16 mouse cellular contexts compared by ENCODE assay signal in the genomic region with DNA sequence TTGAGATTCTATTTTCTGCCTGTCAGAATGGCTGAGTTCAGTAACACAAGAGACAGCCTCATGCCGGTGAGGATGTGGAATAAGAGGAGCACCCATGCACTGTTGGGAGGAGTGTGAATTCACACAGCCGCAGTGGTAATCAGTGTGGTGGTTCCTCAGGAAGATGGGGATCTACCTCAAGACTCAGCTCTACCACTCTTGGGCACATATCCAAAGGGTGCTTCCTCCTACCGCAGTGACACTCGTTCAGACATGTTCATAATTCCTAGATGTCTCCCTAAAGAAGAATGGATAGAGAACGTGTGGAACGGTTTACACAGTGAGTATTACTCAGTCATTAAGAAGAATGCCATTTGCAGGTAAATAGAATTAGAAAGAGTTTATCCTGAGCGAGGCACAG. TPM values are rescaled to one million over a fixed set of nuclear protein-coding genes. Genes with fewer than 3 reads are reported as not detected.
A peak's percentile ranks its signal among the peaks of the same experiment; 100 is the strongest.
DNase-seq lines count a peak whose midpoint lies in the region; ATAC-seq and TF ChIP-seq lines count a peak whose summit lies in the region.
"Had no signal": no experiment of that assay in that cellular context is flagged by ENCODE, and none has a peak within 500 bp of the region (broad histone marks: within the 10 kb centered on the region; RNA-seq: fewer than 3 reads in every experiment).

No protein-coding gene starts in this region.

- H3K27ac ChIP-seq in forebrain, postnatal 0 days (ENCODE audit: low read depth, low read length): no peak overlapping the region
- H3K27ac ChIP-seq in forebrain, embryonic 10.5 days: no peak overlapping the region
- no peak overlapping the region for H3K27ac ChIP-seq in limb, embryonic 12.5 days
- no peak overlapping the region for H3K27ac ChIP-seq in limb, embryonic 10.5 days
- H3K27ac ChIP-seq in hindbrain, embryonic 16.5 days (ENCODE audit: low read depth, low read length): no peak overlapping the region
- H3K27ac ChIP-seq: midbrain, embryonic 12.5 days had no signal

- peak overlapping the region; percentile 84; the same call in 1 of the 2 replicates for H3K4me3 ChIP-seq in forebrain, postnatal 0 days (ENCODE audit: low read depth, low read length)
- H3K4me3 ChIP-seq in forebrain, embryonic 10.5 days: no peak overlapping the region
- H3K4me3 ChIP-seq in limb, embryonic 12.5 days (replicated peaks): no peak overlapping the region
- H3K4me3 ChIP-seq in limb, embryonic 10.5 days: no peak overlapping the region
- no peak overlapping the region for H3K4me3 ChIP-seq in hindbrain, embryonic 16.5 days (ENCODE audit: low read length)
- peak overlapping the region; percentile 90 for H3K4me3 ChIP-seq in myocyte
- H3K4me3 ChIP-seq: midbrain, embryonic 12.5 days had no signal

- peaks cover 17% of the 10 kb centered on the region; the same call in 1 of the 2 replicates for H3K4me1 ChIP-seq in forebrain, postnatal 0 days (ENCODE audit: insufficient read depth)
- peaks cover 40% of the 10 kb centered on the region for H3K4me1 ChIP-seq in forebrain, embryonic 10.5 days
- peaks cover 13% of the 10 kb centered on the region for H3K4me1 ChIP-seq in limb, embryonic 12.5 days (replicated peaks)
- peaks cover 31% of the 10 kb centered on the region for H3K4me1 ChIP-seq in limb, embryonic 10.5 days
- H3K4me1 ChIP-seq in hindbrain, embryonic 16.5 days (ENCODE audit: control insufficient read depth, insufficient read depth, low read depth, low read length): peaks cover 16% of the 10 kb centered on the region

- H3K79me2 ChIP-seq in myocyte (ENCODE audit: control insufficient read depth, insufficient read depth): peaks cover 74% of the 10 kb centered on the region

- 75% methylated on average over 7 of the region's 7 CpGs for WGBS in forebrain, postnatal 0 days
- WGBS in forebrain, embryonic 10.5 days: 89% methylated on average over 7 of the region's 7 CpGs
- 76% methylated on average over 7 of the region's 7 CpGs for WGBS in limb, embryonic 12.5 days
- 77% methylated on average over 7 of the region's 7 CpGs for WGBS in limb, embryonic 10.5 days
- 86% methylated on average over 7 of the region's 7 CpGs for WGBS in hindbrain, embryonic 16.5 days

- no peak for TF ChIP-seq CTCF in forebrain, postnatal 0 days (IDR thresholded peaks at IDR 0.05; ENCODE audit: low read depth)

- peak overlapping the region; percentile 79 for H3K4me2 ChIP-seq in forebrain, postnatal 0 days (ENCODE audit: low read depth)
- peak overlapping the region; percentile 27 for H3K4me2 ChIP-seq in limb, embryonic 12.5 days
- peak overlapping the region; percentile 68 for H3K4me2 ChIP-seq in hindbrain, embryonic 16.5 days (ENCODE audit: low read length)
- H3K4me2 ChIP-seq in myocyte (ENCODE audit: low read depth): peak overlapping the region; percentile 79
- H3K4me2 ChIP-seq: midbrain, embryonic 12.5 days had no signal

- TF ChIP-seq POLR2A in myocyte (IDR thresholded peaks at IDR 0.05; ENCODE audit: insufficient read length, low read depth): no peak

- no peak for ATAC-seq in forebrain, postnatal 0 days
- ATAC-seq in limb, embryonic 12.5 days (ENCODE audit: insufficient number of reproducible peaks, insufficient read depth, low FRiP score, low TSS enrichment, low read depth): no peak
- ATAC-seq in hindbrain, embryonic 16.5 days: no peak
- no peak for ATAC-seq in monocyte, adult 5-6 weeks (replicated peaks; ENCODE audit: insufficient number of reproducible peaks, low FRiP score, low TSS enrichment, poor library complexity, severe bottlenecking)

- no peak for DNase-seq in forebrain, postnatal 0 days
- no peak for DNase-seq in forebrain, embryonic 10.5 days (ENCODE audit: extremely low spot score, low spot score)
- no peak for DNase-seq in limb, embryonic 10.5 days (ENCODE audit: low spot score)
- no peak for DNase-seq in layer of hippocampus, postnatal 10 days (ENCODE audit: low spot score in 2 of 2)
- DNase-seq: adrenal gland, postnatal 36 days; cerebellum, adult 9-11 months; heart, adult 18-20 months; lung, adult 18-20 months; retina, postnatal 1 day; thymus, postnatal 25 days had no signal

- H3K36me3 ChIP-seq in forebrain, postnatal 0 days (ENCODE audit: insufficient read depth): no peaks in the 10 kb centered on the region
- H3K36me3 ChIP-seq in forebrain, embryonic 10.5 days (replicated peaks): no peaks in the 10 kb centered on the region
- no peaks in the 10 kb centered on the region for H3K36me3 ChIP-seq in limb, embryonic 12.5 days
- H3K36me3 ChIP-seq in limb, embryonic 10.5 days: no peaks in the 10 kb centered on the region
- H3K36me3 ChIP-seq in hindbrain, embryonic 16.5 days (ENCODE audit: control insufficient read depth, insufficient read depth, low read length): no peaks in the 10 kb centered on the region
- H3K36me3 ChIP-seq in myocyte (ENCODE audit: control insufficient read depth, insufficient read depth): peaks cover 4% of the 10 kb centered on the region
- H3K36me3 ChIP-seq: midbrain, embryonic 12.5 days had no signal

- H3K9me3 ChIP-seq in forebrain, postnatal 0 days (ENCODE audit: low read length): no peaks in the 10 kb centered on the region
- no peaks in the 10 kb centered on the region for H3K9me3 ChIP-seq in forebrain, embryonic 10.5 days
- H3K9me3 ChIP-seq in limb, embryonic 12.5 days: no peaks in the 10 kb centered on the region
- no peaks in the 10 kb centered on the region for H3K9me3 ChIP-seq in limb, embryonic 10.5 days (replicated peaks)
- no peaks in the 10 kb centered on the region for H3K9me3 ChIP-seq in hindbrain, embryonic 16.5 days (ENCODE audit: control insufficient read depth, low read length)
- H3K9me3 ChIP-seq: midbrain, embryonic 12.5 days had no signal

- no peaks in the 10 kb centered on the region for H3K27me3 ChIP-seq in forebrain, postnatal 0 days (ENCODE audit: insufficient read depth, low read length)
- H3K27me3 ChIP-seq in forebrain, embryonic 10.5 days (ENCODE audit: poor library complexity, severe bottlenecking): peaks cover 41% of the 10 kb centered on the region
- H3K27me3 ChIP-seq in limb, embryonic 12.5 days: peaks cover 7% of the 10 kb centered on the region
- peaks cover 13% of the 10 kb centered on the region for H3K27me3 ChIP-seq in limb, embryonic 10.5 days (ENCODE audit: low read depth, poor library complexity, severe bottlenecking)
- no peaks in the 10 kb centered on the region for H3K27me3 ChIP-seq in hindbrain, embryonic 16.5 days (replicated peaks; ENCODE audit: control insufficient read depth, insufficient read depth, low read length)
- H3K27me3 ChIP-seq in myocyte (ENCODE audit: control insufficient read depth, insufficient read depth, insufficient read length): no peaks in the 10 kb centered on the region

- H3K9ac ChIP-seq in forebrain, postnatal 0 days: no peak overlapping the region
- no peak overlapping the region for H3K9ac ChIP-seq in limb, embryonic 12.5 days (replicated peaks)
- H3K9ac ChIP-seq in hindbrain, embryonic 16.5 days (ENCODE audit: low read depth, low read length): no peak overlapping the region
- H3K9ac ChIP-seq: midbrain, embryonic 12.5 days had no signal

- H3ac ChIP-seq in myocyte (ENCODE audit: control insufficient read depth, insufficient read length): no peak overlapping the region

TF ChIP-seq in myocyte, 11 proteins besides CTCF, POLR2A, EP300 and RAD21:
- TF ChIP-seq MAX (IDR thresholded peaks at IDR 0.05; ENCODE audit: low read depth) (no peak), TCF3 (IDR thresholded peaks at IDR 0.05; ENCODE audit: insufficient read length, low read depth) (no peak), TCF12 (IDR thresholded peaks at IDR 0.05; ENCODE audit: insufficient read depth, poor library complexity, severe bottlenecking) (no peak)
TF ChIP-seq in myocyte: peak in this region for 0.

RNA-seq across cellular contexts. Expression of a gene that starts 3.1 kb away (rescaled TPM):
- total RNA-seq in forebrain, postnatal 0 days (2014; rRNA removed): 22.1 and 25.2 TPM in 2 replicates
- polyA plus RNA-seq in forebrain, postnatal 0 days (2015; fragmentation: Nextera tagmentation; extraction: Ambion mirVana): 11.2 and 13.6 TPM in 2 replicates
- 2.0 and 2.7 TPM in 2 replicates for polyA plus RNA-seq in forebrain, embryonic 10.5 days (2016; fragmentation: Nextera tagmentation; extraction: Ambion mirVana)
- 6.5 and 7.4 TPM in 2 replicates for polyA plus RNA-seq in limb, embryonic 12.5 days (2016; fragmentation: Nextera tagmentation; extraction: Ambion mirVana)
- polyA plus RNA-seq in limb, embryonic 10.5 days (2016; fragmentation: Nextera tagmentation; extraction: Ambion mirVana): 2.0 and 2.2 TPM in 2 replicates
- polyA plus RNA-seq in hindbrain, embryonic 16.5 days (2015; fragmentation: Nextera tagmentation; extraction: Ambion mirVana): 8.4 and 10.4 TPM in 2 replicates
- polyA plus RNA-seq in myocyte (2012; fragmentation: generic; extraction: Trizol): 31.2 TPM
- 16.8 to 20.9 TPM (median 20.6 TPM) in 3 replicates for total RNA-seq in monocyte, adult 5-6 weeks (2017)
- total RNA-seq in layer of hippocampus, postnatal 10 days (2021): 10 to 100 TPM; 17.0 to 19.4 TPM

RNA-seq across cellular contexts. Expression of a gene that starts 52.1 kb away (rescaled TPM):
- total RNA-seq in forebrain, postnatal 0 days (2014; rRNA removed): 0.29 and 0.92 TPM in 2 replicates
- polyA plus RNA-seq in forebrain, postnatal 0 days (2015; fragmentation: Nextera tagmentation; extraction: Ambion mirVana): 0.33 and 0.45 TPM in 2 replicates
- polyA plus RNA-seq in forebrain, embryonic 10.5 days (2016; fragmentation: Nextera tagmentation; extraction: Ambion mirVana): not detected in 2 replicates
- polyA plus RNA-seq in limb, embryonic 12.5 days (2016; fragmentation: Nextera tagmentation; extraction: Ambion mirVana): 0.09 TPM in 1 of 2 replicates, not detected in the other
- polyA plus RNA-seq in limb, embryonic 10.5 days (2016; fragmentation: Nextera tagmentation; extraction: Ambion mirVana): not detected in 2 replicates
- polyA plus RNA-seq in hindbrain, embryonic 16.5 days (2015; fragmentation: Nextera tagmentation; extraction: Ambion mirVana): 0.15 and 0.31 TPM in 2 replicates
- 0.20 TPM for polyA plus RNA-seq in myocyte (2012; fragmentation: generic; extraction: Trizol)
- total RNA-seq in monocyte, adult 5-6 weeks (2017): not detected in 3 replicates
- 1 to 10 TPM in 1 of 2 experiments, under 1 TPM in 1; 0.94 to 1.1 TPM for total RNA-seq in layer of hippocampus, postnatal 10 days (2021)
- total RNA-seq: heart, adult 18-20 months had no signal
- polyA plus RNA-seq: forebrain, embryonic 11.5 days had no signal

Comparison
In these comparisons a context has a peak if more than half of its experiments do, and no peak if none do; other contexts are left out.
1. H3K4me3 ChIP-seq: peak in forebrain, postnatal 0 days (single experiment) and myocyte (single experiment); none in forebrain, embryonic 10.5 days (single experiment), limb, embryonic 12.5 days (single experiment), limb, embryonic 10.5 days (single experiment) and hindbrain, embryonic 16.5 days (single experiment).
2. H3K4me2 ChIP-seq: peak in every context shown above with its lines; median percentile 79 in forebrain, postnatal 0 days; 79 in myocyte; 68 in hindbrain, embryonic 16.5 days; 27 in limb, embryonic 12.5 days.